Mouse (Mus musculus) stomach, embryonic 14.5 days (tissue): ENCODE results near the gene Gmpr. TPM values are rescaled to one million over a fixed set of nuclear protein-coding genes. Genes with fewer than 3 reads are reported as not detected.
"Not testable (repeated sequence)": the region's sequence is repeated elsewhere in the genome, so short reads cannot be mapped to it uniquely, and the experiment has no call there.

Experiments used
- ATAC-seq: fragments of 200-750 bp; cut with Nextera tagmentation; 2 replicates; pipeline ENCODE4 v1.8.0; 2017; ENCODE audit warnings: low read depth, moderate TSS enrichment; ENCODE audit not compliant: insufficient number of reproducible peaks, insufficient read depth, low FRiP score
- H3K27ac ChIP-seq: fragments of 300-500 bp; sonication (generic); 2 replicates; pipeline ENCODE4 v1.5.1; 2014; ENCODE audit warnings: mild to moderate bottlenecking, low read length, moderate library complexity, mixed read lengths
- H3K27me3 ChIP-seq: fragments of 300-500 bp; sonication (generic); 2 replicates; pipeline ENCODE4 v1.6.1; 2014; ENCODE audit warnings: low read length, control low read depth, mixed read lengths; ENCODE audit not compliant: control insufficient read depth, insufficient read depth
- H3K36me3 ChIP-seq: fragments of 300-500 bp; sonication (generic); 2 replicates; pipeline ENCODE4 v1.6.1; 2014; ENCODE audit warnings: mild to moderate bottlenecking, control low read depth, low read length, moderate library complexity, mixed read lengths; ENCODE audit not compliant: control insufficient read depth, insufficient read depth
- H3K4me1 ChIP-seq: fragments of 300-500 bp; sonication (generic); 2 replicates; pipeline ENCODE4 v1.6.1; 2014; ENCODE audit warnings: low read length, control low read depth, mixed read lengths; ENCODE audit not compliant: control insufficient read depth, insufficient read depth
- H3K4me2 ChIP-seq: fragments of 300-500 bp; sonication (generic); replicated peaks from 2 replicates; pipeline ENCODE4 v1.6.1; 2014; ENCODE audit warnings: low read depth, low read length, control low read depth
- H3K4me3 ChIP-seq: fragments of 300-500 bp; sonication (generic); 2 replicates; pipeline ENCODE4 v1.5.1; 2014; ENCODE audit warnings: low read depth, low read length, control low read depth
- H3K9ac ChIP-seq: fragments of 300-500 bp; sonication (generic); replicated peaks from 2 replicates; pipeline ENCODE4 v1.6.1; 2014; ENCODE audit warnings: low read depth, mild to moderate bottlenecking, control low read depth, low read length, moderate library complexity, mixed read lengths
- H3K9me3 ChIP-seq: fragments of 300-500 bp; sonication (generic); 2 replicates; pipeline ENCODE4 v1.6.1; 2016; ENCODE audit warnings: low read depth, low read length, control low read depth; ENCODE audit not compliant: control insufficient read depth
- WGBS: fragments of 180-500 bp; shearing (Covaris S2); extraction: QIAGEN DNeasy Blood & Tissue Kit; methylation state at CpG from one replicate; pipeline ENCODE4 v1.1.7; 2014; 5-methylcytosine and 5-hydroxymethylcytosine counted together
- polyA plus RNA-seq: library from polyadenylated mRNA; unstranded; fragments of >200 nt; fragmentation: Nextera tagmentation; extraction: Ambion mirVana; gene quantifications from 2 replicates; pipeline ENCODE4 v1.2.1, GENCODE M21; 2014

The Gmpr gene
- polyA plus RNA-seq, 1 experiment from 2014 or later: 34.6 TPM

DNA sequence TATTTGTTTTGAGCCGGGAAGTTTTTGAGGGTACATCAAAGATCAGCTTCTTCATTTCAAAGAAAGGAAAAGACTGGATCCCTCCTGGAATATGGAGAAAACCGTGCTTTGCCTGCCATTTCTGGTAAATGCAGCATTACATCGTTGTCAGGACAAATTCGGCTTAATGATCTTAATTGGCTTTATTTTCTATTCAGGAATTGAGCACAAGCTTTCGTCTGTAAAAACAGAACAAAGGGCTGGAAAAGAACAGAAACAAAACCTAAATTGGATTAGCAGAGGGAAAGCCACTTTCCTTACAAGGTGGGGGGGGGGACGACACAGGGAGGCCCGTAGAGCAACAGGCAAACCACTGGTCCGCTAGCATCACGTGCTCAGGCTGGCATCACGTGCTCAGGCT, 33.9 kb upstream of the Gmpr start:
- H3K9ac ChIP-seq: no peak overlapping the region
- no peaks in the 10 kb centered on the region for H3K9me3 ChIP-seq
- no peak overlapping the region for H3K27ac ChIP-seq
- no peak overlapping the region for H3K4me3 ChIP-seq
- no peaks in the 10 kb centered on the region for H3K36me3 ChIP-seq
- WGBS: 79% methylated on average over 10 of the region's 10 CpGs
- ATAC-seq: no peak
- H3K4me1 ChIP-seq: peaks cover 12% of the 10 kb centered on the region
- no peak overlapping the region for H3K4me2 ChIP-seq
- no peaks in the 10 kb centered on the region for H3K27me3 ChIP-seq

DNA sequence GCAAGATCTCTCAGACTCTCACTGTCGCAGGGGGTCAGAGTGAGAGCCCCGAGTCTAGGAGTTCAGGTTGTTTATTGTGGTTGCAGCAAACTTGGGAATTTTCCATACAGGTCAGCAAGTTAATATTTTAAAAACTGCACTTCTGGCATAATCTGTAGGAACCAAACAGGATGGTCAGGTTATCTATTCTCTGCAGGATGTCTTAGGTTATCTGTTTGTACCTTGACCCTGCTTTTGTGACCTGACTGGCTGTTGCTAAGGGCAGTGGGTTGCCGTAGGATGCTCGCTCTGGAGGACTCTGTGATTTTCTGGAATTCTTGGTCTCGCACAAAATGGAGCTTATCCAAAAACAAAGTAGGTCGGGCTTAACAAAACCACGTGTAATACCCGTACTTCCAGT, 31.9 kb upstream of the Gmpr start:
- no peaks in the 10 kb centered on the region for H3K9me3 ChIP-seq
- no peak overlapping the region for H3K4me2 ChIP-seq
- no peaks in the 10 kb centered on the region for H3K27me3 ChIP-seq
- ATAC-seq: no peak
- H3K4me1 ChIP-seq: peaks cover under 1% of the 10 kb centered on the region; the same call in 1 of the 2 replicates
- H3K36me3 ChIP-seq: no peaks in the 10 kb centered on the region
- H3K27ac ChIP-seq: no peak overlapping the region
- 76% methylated on average over 8 of the region's 8 CpGs for WGBS
- no peak overlapping the region for H3K9ac ChIP-seq
- no peak overlapping the region for H3K4me3 ChIP-seq

DNA sequence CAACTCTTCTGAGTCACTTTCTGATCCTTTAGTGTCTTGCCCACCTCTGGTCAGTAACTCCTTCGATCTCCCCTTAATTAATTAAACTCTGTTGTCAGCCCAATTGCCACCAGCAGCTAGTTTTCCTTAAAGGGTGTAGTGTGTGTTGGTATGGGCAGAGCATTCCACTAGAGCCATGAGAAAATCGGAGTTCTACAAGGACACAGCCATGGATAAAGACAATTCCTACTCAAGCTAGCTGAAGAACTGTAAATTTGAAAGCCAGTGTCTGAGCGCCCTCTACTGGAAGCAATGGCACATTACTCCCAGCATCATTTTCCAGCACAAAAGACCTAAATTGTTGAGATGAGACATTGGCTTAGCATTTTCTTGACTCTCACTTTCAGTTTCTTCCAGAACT, 30.1 kb upstream of the Gmpr start:
- ATAC-seq: no peak

DNA sequence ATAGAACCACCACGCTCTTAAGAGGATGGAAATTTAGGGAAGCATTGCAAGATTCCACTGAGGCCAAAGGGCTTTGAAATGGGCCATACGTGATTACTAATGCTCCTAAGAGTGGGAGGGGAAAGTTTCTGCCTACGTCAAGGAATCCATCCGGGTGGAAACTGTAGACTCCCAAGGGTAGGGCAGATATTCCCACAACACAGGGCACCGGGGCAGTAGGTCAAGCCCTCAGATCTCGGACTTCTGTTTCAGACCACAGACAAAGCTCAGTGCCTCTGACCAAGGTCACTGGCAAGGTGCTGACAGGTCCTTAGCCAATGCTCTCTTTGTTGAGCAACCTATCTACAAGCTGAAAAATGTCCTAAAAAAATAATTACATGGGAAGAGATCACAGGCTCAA, 27.3 kb upstream of the Gmpr start:
- no peak for ATAC-seq
- no peaks in the 10 kb centered on the region for H3K27me3 ChIP-seq
- no peak overlapping the region for H3K4me3 ChIP-seq
- H3K9ac ChIP-seq: no peak overlapping the region
- no peak overlapping the region for H3K27ac ChIP-seq
- WGBS: 74% methylated on average over 6 of the region's 6 CpGs
- H3K4me1 ChIP-seq: no peaks in the 10 kb centered on the region
- 0 out of 2 replicates have a peak, but pooled peaks cover 4% of the 10 kb centered on the region for H3K9me3 ChIP-seq
- no peak overlapping the region for H3K4me2 ChIP-seq
- no peaks in the 10 kb centered on the region for H3K36me3 ChIP-seq

More for the DNA sequence above, 30.1 kb upstream of the Gmpr start:
- Histone ChIP-seq H3K4me2 (no peak overlapping the region), H3K27ac (no peak overlapping the region), H3K4me1 (no peaks in the 10 kb centered on the region), H3K36me3 (no peaks in the 10 kb centered on the region), H3K4me3 (no peak overlapping the region), H3K27me3 (no peaks in the 10 kb centered on the region), H3K9me3 (no peaks in the 10 kb centered on the region), H3K9ac (no peak overlapping the region)
- 28% methylated on average over 3 of the region's 3 CpGs for WGBS

DNA sequence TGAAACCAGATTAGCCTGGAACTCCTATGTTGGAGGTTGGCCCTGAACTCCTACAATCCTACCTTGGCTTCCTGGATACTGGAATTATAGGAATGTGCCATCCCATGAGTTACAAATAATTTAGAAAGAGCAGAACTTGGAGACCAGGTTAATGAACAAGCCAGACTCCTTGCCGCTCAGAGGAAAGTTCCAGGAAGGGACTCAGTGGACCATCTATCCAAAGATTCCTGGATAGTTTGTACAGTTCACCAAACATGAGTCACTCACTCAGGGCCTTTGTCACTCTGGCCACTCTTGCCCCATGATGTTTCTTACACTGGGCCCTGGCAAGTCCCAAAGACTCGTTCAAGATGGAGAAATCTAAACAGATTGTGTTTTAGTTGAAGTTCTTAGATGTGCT, 24.0 kb upstream of the Gmpr start:
- ATAC-seq: no peak
- Histone ChIP-seq H3K4me2 (no peak overlapping the region), H3K4me1 (no peaks in the 10 kb centered on the region), H3K9me3 (0 out of 2 replicates have a peak, but pooled peaks cover 4% of the 10 kb centered on the region), H3K27me3 (no peaks in the 10 kb centered on the region), H3K4me3 (no peak overlapping the region), H3K27ac (no peak overlapping the region), H3K9ac (no peak overlapping the region), H3K36me3 (no peaks in the 10 kb centered on the region)
- 90% methylated on average over 2 of the region's 2 CpGs for WGBS

DNA sequence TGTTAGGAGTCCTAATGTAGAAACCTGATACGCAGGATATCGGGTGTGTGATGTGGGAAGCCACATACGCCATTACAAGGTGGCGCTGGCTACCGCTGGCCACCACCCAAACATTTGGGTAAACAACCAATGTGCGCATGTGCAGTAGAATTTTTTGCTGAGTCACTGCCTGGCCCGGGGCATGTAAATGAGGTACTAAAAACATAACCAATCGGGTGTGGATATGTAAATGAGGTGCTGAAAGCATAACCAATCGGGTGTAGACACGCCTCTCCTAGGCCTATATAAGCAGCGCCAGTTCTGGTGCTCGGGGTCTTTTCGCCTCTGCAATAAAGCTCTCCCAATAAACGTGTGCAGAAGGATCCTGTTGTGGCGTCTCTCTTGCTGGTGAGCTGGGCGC, 23.3 kb upstream of the Gmpr start:
- H3K4me2 ChIP-seq, H3K9me3 ChIP-seq, H3K9ac ChIP-seq, H3K36me3 ChIP-seq, H3K27me3 ChIP-seq, H3K4me1 ChIP-seq, H3K27ac ChIP-seq, H3K4me3 ChIP-seq, ATAC-seq: not testable (repeated sequence)
- 97% methylated on average over 16 of the region's 16 CpGs for WGBS

DNA sequence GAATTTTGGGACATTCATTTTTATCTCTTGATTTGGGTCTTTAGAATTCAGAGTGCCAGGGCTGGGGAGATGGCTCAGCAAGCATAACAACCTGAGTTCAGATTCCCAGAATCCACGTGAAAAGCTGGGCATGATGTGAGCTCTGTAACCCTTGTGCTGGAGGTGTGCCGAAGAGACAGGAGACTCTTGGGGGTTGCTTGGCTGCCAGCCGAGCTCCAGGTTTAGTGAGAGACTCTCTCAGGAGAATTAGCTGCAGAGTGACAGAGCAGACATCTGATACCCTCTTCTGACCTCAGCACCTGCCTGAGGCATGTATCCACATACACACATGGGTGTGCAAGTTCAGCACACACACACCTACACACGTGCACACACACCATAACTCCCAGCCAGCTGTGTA, 21.6 kb upstream of the Gmpr start:
- Histone ChIP-seq H3K4me1 (no peaks in the 10 kb centered on the region), H3K9ac (no peak overlapping the region)

DNA sequence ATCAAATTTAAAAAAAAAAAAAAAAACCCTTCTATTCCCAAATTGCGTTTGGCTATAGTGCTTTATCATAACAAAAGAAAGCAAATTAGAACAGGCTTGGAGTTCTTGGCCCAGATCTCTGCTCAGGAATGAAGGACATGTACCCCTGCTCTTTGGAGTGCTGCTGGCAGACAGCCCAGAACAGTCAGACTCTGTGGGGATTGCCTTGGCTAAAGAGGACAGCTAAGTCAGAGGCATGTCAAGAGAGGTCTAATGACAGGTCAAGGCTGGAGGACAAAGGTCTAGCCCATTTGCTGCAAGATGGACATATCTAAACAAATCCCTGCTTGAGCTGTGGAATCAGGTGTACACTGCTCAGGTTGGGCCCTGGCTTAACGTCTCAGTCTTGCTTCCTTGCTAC, 20.6 kb upstream of the Gmpr start:
- no peak overlapping the region for H3K27ac ChIP-seq
- H3K9me3 ChIP-seq: 0 out of 2 replicates have a peak, but pooled peaks cover 4% of the 10 kb centered on the region
- no peak overlapping the region for H3K9ac ChIP-seq
- no peaks in the 10 kb centered on the region for H3K4me1 ChIP-seq
- no peak overlapping the region for H3K4me2 ChIP-seq
- H3K27me3 ChIP-seq: no peaks in the 10 kb centered on the region
- WGBS: 30% methylated on average over 2 of the region's 2 CpGs
- H3K36me3 ChIP-seq: no peaks in the 10 kb centered on the region
- ATAC-seq: no peak
- no peak overlapping the region for H3K4me3 ChIP-seq

More for the DNA sequence above, 21.6 kb upstream of the Gmpr start:
- H3K27ac ChIP-seq: no peak overlapping the region
- H3K27me3 ChIP-seq: no peaks in the 10 kb centered on the region
- 82% methylated on average over 4 of the region's 4 CpGs for WGBS
- no peak overlapping the region for H3K4me2 ChIP-seq
- H3K4me3 ChIP-seq: no peak overlapping the region
- 0 out of 2 replicates have a peak, but pooled peaks cover 4% of the 10 kb centered on the region for H3K9me3 ChIP-seq
- no peaks in the 10 kb centered on the region for H3K36me3 ChIP-seq
- no peak for ATAC-seq

DNA sequence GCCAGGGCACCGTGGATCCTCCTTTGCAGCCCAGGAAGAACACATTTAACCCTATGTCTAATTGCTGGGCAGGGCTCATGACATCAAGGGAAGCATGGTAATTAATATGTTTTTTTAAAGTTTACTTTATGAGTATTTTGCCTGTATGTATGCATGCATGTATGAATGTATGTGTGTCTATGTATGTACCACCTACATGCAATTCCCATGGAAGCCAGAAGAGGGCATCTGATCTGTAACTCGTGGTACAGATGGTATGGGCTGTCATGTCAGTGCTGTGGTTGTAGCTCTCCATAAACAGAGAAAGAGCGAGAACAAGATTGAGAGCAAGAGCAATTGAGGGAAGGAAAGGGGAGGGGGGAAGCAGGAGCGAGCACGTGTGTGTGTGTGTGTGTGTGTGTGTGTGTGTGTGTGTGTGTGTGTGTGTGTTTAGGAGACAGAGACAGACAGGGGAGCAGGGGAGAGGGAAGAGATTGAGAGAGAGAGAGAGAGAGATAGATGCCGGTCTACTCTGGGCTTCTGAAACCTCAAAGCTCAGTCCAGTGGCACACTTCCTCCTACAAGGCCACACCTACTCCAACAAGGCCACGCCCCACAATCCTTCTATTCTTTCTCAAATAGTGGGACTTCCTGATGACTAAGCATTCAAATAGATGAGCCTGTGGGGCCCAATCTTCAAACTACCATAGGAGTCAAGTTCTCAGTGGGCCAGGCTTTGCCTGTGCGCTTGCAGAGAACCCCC, 15.1 kb upstream of the Gmpr start:
- Histone ChIP-seq H3K9ac (no peak overlapping the region), H3K4me2 (no peak overlapping the region), H3K9me3 (no peaks in the 10 kb centered on the region), H3K27me3 (no peaks in the 10 kb centered on the region), H3K27ac (no peak overlapping the region), H3K4me1 (no peaks in the 10 kb centered on the region), H3K4me3 (no peak overlapping the region), H3K36me3 (no peaks in the 10 kb centered on the region)
- ATAC-seq: no peak
- WGBS: 75% methylated on average over 8 of the region's 8 CpGs
